Mouse (Mus musculus): ENCODE measurements at regions not wholly inside any gene's neighbourhood (a gene's known extent, or its start where the extent isn't known, plus 50 kb on each side); places are given as distances from the start of the nearest gene placed in this dataset.
"Not testable (repeated sequence)": the region's sequence is repeated elsewhere in the genome, so short reads cannot be mapped to it uniquely, and the experiment has no call there.

GRCm38 (mm10) chr1:164541711-164542110, 83.6 kb upstream of the Atp1b1 start:
- no peak for DNase-seq

DNA sequence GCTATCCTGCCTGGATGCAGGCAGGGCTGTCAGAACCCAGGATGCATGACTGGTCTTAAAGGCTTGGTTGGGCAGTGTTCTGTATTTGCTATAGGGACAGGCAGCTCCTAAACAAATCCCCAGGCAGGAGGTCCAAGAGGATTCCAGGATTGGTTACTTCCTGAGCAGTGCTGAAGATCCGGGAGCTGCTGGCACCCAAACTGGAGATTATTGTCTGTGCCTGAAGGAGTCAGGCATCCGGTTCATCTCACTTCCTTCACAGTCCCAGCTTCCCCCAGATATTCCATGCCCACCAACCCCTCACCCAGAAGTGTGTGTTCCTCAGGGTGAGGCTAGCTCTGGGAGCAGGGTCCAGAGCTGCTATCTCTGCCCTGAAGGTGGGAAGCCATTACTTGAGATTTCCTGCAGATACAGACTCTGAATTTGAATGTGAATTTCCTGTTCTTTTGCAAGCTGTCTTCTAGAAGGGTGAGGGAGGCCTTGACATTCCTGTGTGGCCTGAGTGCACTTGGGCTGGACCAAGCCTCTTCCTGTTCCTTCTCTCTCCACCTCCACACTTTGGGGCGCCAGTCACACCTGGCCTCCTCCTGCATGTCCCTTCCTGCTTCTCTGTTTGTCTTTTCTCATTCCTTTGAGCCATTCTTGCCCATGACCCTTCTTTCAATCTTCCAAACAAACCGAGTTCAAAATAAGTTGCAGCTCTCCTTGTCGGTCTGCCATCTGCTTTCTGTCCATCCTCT, 80.3 kb upstream of the Atp1b1 start:
- DNase-seq: no peak

DNA sequence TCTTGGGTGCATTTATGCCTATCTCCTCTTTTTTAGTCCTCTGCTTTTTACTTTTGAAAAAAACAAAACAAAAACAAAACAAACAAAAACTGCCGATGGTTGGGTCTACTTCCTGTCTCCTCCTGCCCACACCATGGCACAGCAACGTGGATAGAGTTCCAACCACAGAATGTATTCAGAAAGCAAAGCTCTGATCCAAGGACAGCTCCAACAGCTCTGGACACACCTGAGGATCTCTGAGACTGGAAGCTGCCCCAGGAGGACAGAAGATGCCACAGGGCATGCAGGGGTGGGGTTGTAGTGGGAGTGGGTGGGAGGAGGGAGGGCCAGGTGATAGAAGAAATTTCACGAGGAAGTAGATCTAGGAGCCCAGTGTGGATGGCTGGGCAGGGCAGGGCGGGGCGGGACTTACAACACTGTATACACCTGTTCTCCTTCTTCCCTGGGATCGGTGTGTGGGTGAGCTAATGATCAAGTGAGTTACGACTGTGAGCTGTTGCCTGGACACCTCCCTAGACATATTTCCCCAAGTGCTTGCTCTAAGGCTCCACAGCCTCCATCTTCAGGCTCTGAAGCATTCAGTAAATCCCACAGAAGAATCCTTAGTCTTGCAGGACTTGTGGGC, 79.3 kb upstream of the Atp1b1 start:
- DNase-seq: no peak

DNA sequence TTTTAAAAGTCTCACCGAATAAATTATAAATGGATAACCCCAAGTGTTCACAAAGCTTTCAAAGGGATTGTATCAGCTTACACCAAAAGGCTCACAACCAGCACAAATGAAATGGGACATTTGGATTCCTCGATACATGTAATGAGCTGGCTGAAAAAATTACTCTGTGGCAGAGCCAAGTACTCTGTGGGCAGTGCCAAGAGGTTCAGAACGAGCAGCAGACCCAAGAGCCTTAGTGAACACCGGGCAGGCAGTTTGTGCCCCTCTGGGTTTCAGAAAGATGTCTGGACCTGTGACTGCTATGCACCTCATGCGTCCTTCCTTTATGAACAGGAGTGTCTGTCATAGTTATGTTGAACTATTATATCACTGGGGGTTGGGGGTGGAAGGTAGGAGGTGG, 74.0 kb upstream of the Atp1b1 start:
- no peak for DNase-seq

GRCm38 (mm10) chr1:164531741-164532140, 73.6 kb upstream of the Atp1b1 start:
- no peak for DNase-seq

GRCm38 (mm10) chr1:164526748-164527147, 68.6 kb upstream of the Atp1b1 start:
- no peak for DNase-seq

DNA sequence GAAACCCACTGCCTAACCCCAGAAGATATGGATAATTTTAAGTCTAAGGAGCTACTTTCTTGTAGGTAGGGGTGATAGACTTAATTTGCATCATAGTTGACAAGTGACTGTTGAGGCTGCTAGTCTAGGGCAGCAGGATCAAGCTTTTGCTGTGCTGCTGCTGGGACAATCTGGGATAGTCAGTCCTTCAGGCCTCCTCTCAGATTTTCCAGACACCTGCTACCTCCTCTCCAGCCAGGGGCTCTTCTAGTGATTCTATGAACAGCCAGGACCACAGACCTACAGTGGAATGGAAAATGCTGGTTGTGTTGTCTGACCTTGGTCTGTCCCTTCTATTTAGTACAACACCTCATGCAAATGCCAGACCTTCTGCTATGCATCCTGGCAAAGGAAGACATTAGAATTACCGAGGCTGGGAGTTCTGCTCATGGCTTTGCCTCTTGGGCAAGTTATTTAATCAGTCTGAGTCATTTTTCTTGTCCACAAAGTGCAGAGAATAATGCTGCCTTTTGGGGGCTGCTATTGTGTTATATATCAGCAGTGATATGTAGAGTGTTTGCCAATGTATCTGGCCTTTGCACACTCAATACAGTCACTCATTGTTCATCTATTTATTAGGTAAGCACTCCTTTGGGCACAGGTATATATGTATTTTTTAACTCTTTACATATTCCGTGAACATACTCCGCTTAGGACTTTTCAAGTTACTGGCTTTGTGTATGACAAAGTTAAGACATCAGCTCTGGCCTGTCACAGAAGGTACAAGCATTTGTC, 64.4 kb upstream of the Atp1b1 start:
- no peak for DNase-seq

DNA sequence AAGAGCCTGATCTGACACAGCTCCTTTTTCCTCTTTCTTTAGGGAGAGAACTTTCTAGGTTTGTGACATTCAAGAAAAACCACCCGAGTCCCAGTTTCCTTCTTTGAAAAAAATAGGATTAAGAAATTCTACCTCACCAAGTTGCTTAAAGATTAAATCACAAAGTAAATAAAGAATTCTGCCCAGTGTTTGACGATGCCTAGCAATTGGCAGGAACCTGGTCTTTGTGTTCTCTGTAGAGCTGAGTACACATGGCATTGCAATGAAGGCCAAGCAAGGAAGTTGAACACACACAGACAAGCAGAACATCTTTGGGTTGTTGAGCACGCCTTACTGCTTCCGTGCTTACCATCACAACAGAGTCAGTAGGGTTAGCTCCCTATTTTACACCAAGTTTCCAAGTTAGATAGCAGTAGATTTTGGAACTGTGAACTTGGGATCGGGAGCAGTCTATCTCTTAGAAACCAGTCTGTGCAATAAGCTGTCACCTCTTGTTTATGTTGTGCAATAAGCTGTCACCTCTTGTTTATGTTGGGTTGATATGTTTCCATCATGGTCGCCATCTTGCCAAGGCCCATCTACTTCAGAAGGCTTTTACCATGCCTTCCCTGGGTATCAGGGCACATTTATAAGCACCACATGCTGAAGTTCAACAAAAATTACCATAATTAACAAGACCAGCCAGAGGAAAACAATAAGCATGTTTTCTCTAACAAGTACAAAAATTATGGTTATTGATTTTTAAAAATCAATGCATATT, 63.4 kb upstream of the Atp1b1 start:
- DNase-seq: no peak

GRCm38 (mm10) chr1:164518866-164519265, 60.7 kb upstream of the Atp1b1 start:
- no peak for DNase-seq

DNA sequence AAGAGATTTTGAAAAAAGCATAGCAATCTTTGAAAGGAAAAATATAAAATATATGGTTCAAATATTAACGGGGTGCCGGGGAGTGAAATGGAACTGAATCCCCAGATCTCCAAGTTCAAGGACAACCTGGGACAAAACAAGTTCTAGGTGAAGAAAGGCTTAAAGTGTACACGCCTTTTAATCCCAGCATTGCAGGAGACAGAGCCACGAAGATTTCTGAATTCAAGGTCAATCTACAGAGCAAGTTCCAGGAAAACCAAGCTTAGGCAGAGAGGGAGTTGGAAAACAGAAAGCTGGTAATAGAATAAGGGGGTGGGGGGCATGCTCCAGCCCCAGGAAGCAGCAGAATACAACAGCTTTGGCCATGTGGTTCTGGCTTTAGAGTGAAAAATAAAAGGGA, 60.2 kb upstream of the Atp1b1 start:
- DNase-seq: no peak

DNA sequence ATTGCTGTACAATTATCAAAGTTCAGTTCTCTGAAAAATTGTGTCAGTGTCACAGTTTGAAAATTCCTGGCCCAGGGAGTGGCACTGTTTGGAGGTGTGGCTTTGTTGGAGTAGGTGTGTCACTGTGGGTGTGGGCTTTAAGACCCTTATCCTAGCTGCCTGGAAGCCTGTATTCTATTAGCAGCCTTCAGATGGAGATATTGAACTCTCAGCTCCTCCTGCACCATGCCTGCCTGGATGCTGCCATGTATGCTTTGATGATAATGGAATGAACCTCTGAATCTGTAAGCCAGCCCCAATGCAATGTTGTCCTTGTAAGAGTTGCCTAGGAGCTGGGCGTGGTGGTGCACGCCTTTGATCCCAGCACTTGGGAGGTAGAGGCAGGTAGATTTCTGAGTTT, 59.2 kb upstream of the Atp1b1 start:
- DNase-seq: not testable (repeated sequence)

GRCm38 (mm10) chr1:164511628-164512385, 53.7 kb upstream of the Atp1b1 start:
- DNase-seq: no peak

- DNase-seq: no peak
Observed at GRCm38 (mm10) chr1:164509226-164509625, 51.1 kb upstream of the Atp1b1 start.

DNA sequence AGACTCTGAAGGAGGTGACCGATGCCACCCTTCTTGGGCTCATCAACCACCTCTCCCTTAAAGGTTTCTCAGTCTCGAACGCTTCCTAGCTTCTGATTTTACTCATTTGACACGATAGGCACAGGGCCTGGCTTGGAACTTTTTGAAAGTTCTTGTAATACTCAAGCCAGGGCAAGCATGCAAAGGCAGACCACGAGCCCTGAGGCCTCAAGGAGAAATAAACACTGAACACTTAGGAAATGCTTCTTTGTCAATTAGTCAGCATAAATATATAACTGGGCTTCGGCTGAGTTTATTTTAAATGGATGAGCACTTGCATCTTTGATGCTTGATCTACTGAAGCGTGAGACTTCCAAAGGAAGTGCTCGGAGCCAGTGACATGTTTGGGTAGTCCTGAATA, 50.4 kb upstream of the Atp1b1 start:
- DNase-seq: no peak

DNA sequence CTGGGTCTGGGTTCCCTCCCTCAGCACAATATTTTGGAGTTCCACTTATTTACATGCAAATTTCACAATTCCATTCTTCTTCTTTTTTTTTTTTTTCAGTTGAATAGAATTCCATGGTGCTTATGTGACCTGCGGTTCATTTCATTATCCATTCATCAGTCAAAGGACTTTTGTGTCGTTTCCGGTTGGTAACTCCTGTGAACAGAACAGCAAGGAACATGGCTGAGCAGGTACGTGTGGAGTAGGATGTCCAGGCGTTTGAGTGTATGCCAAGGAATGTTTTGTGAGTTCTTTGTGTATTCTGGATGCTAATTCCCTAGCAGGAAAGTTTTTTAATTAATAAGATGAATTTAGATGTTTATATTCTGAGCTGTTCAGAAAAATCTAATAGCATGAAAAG, 50.0 kb upstream of the Atp1b1 start:
- DNase-seq: no peak

Measured in cerebellum, adult 18-20 months (tissue).